Mouse (Mus musculus) liver, adult 2 months (tissue): ENCODE results near the gene Hrh2. TPM values are rescaled to one million over a fixed set of nuclear protein-coding genes. Genes with fewer than 3 reads are reported as not detected.

Experiments used
- DNase-seq: peaks from one replicate; pipeline ENCODE4 v3.0.0-alpha.2; 2011; ENCODE audit warnings: low read depth, low spot score; ENCODE audit errors: extremely low read depth
- H3K27ac ChIP-seq: fragments of 200-500 bp; replicated peaks from 2 replicates; pipeline ENCODE4 v1.5.1; 2012; ENCODE audit warnings: low read depth, mild to moderate bottlenecking, control low read depth, inconsistent platforms, low read length; ENCODE audit not compliant: insufficient read depth
- H3K27me3 ChIP-seq: fragments of 200-500 bp; 2 replicates; pipeline ENCODE4 v1.6.1; 2012; ENCODE audit warnings: mild to moderate bottlenecking, moderate library complexity, low read length, inconsistent platforms; ENCODE audit not compliant: control insufficient read depth, insufficient read depth
- H3K36me3 ChIP-seq: fragments of 200-500 bp; 2 replicates; pipeline ENCODE4 v1.6.1; 2012; ENCODE audit warnings: low read length, inconsistent platforms; ENCODE audit not compliant: control insufficient read depth, insufficient read depth
- H3K4me1 ChIP-seq: fragments of 200-500 bp; 2 replicates; pipeline ENCODE4 v1.6.1; 2011; ENCODE audit warnings: low read length; ENCODE audit not compliant: control insufficient read depth, insufficient read depth
- H3K4me3 ChIP-seq: fragments of 200-500 bp; 2 replicates; pipeline ENCODE4 v1.5.1; 2011; ENCODE audit warnings: low read depth, mild to moderate bottlenecking, control low read depth, low read length, moderate library complexity; ENCODE audit not compliant: insufficient read depth
- H3K79me2 ChIP-seq: fragments of 200-500 bp; 2 replicates; pipeline ENCODE4 v1.6.1; 2012; ENCODE audit warnings: inconsistent platforms, mild to moderate bottlenecking, low read length, moderate library complexity; ENCODE audit not compliant: control insufficient read depth, insufficient read depth
- H3K9ac ChIP-seq: fragments of 200-500 bp; 2 replicates; pipeline ENCODE4 v1.6.1; 2012; ENCODE audit warnings: low read depth, mild to moderate bottlenecking, control low read depth, inconsistent platforms, low read length
- CTCF ChIP-seq: fragments of 200-500 bp; IDR thresholded peaks from 2 replicates; pipeline ENCODE4 v1.5.1; 2011; ENCODE audit warnings: low read depth, low read length, control low read depth
- POLR2A ChIP-seq: fragments of 200-500 bp; IDR thresholded peaks from 2 replicates; pipeline ENCODE4 v1.6.1; 2011; ENCODE audit warnings: low read length, control low read depth; ENCODE audit not compliant: insufficient read depth; ENCODE audit errors: extremely low read depth
- WGBS: fragments of 180-500 bp; shearing (Covaris S2); methylation state at CpG from one replicate; pipeline ENCODE4 v1.1.7; 2018; 5-methylcytosine and 5-hydroxymethylcytosine counted together
- polyA plus RNA-seq: library from polyadenylated mRNA; depleted of rRNA; stranded (reverse); fragments of >200 nt; gene quantifications from 2 replicates; pipeline ENCODE4 v1.2.3, GENCODE M21; 2012
- total RNA-seq: library from RNA; depleted of rRNA; stranded (reverse); fragments of >200 nt; gene quantifications from 2 replicates; pipeline ENCODE4 v1.2.3, GENCODE M21; 2014

The Hrh2 gene
- total and polyA plus RNA-seq, 2 experiments = 0.09 to 0.24 TPM

DNA sequence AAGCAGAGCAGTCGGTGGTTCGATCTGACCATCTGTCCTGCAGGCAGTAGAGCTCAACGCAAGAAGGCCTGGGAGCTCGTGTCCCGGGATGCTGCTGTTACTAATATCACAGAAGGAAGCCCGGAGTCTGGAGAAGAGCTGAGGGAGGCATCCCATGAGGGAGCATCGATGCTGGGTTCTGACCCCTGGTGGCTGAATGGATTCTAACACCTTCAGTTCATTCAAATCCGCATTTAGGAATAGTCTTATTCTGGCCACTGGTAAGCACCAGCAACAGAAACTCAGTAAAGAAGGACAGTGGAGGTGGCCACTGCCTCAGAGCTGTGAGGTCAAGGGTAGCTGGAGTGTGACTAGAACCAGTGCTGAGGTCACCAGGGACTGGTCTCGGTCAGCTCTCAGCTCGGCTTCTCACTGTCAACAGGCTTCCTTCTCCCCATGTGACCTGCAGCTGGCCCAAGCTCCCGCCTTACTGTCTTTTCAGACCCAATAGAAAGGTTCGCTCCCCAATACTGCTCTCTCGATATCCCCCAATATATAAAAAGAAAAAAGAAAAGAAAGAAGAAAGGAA, 36.1 kb downstream of the Hrh2 start:
- H3K79me2 ChIP-seq = no peaks in the 10 kb centered on the region
- no peaks in the 10 kb centered on the region for H3K4me1 ChIP-seq
- H3K9ac ChIP-seq = no peak overlapping the region
- DNase-seq = no peak
- WGBS = 23% methylated on average over 13 of the region's 13 CpGs
- H3K27me3 ChIP-seq = no peaks in the 10 kb centered on the region
- TF ChIP-seq CTCF (peak; percentile 53), POLR2A (no peak)
- H3K36me3 ChIP-seq = no peaks in the 10 kb centered on the region
- H3K4me3 ChIP-seq = no peak overlapping the region
- no peak overlapping the region for H3K27ac ChIP-seq

DNA sequence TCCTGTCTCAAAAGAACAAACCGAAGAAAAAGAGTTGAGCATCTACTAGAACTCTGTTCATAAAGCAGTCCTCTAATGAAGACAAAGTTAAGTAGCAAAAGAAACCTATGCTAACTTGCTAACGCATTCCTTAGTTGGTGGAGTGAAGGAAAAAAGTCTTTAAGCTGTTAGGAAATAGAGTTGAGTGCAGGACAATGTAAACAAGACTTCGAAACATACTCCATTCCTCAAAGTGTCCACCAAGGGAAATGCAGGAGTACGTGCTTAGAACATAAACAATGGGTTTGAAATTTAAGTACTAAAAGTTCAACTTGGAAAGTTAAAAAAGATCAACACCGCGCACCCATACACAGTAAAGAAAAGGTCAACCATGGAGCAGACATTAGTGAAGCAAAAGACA, 38.2 kb downstream of the Hrh2 start:
- 80% methylated on average over 6 of the region's 6 CpGs for WGBS
- no peaks in the 10 kb centered on the region for H3K27me3 ChIP-seq

DNA sequence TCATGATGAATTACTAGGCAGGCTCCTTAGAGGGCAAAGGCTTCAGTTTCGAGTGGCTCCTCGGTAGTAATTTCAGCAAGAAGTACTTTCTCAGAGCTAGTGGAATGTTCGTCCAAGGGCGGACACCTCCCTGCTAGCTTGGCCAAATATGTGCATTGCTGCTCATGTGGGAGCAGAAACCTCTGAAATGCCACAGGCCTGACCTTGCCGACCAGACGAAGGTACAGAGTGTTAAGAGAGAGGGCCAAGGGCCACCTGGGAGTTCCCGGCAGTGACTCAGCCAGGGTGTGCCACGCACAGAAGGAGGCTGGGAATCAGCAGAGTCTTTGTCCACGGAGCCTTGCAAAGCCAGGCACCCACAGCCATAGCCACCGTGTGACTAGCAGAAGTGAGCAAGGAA, 39.9 kb downstream of the Hrh2 start:
- no peak overlapping the region for H3K27ac ChIP-seq
- no peak overlapping the region for H3K9ac ChIP-seq
- 61% methylated on average over 10 of the region's 10 CpGs for WGBS
- H3K79me2 ChIP-seq = no peaks in the 10 kb centered on the region
- no peaks in the 10 kb centered on the region for H3K36me3 ChIP-seq
- H3K27me3 ChIP-seq = no peaks in the 10 kb centered on the region
- H3K4me1 ChIP-seq = no peaks in the 10 kb centered on the region
- no peak overlapping the region for H3K4me3 ChIP-seq
- no peak for TF ChIP-seq CTCF
- TF ChIP-seq POLR2A = no peak
- DNase-seq = no peak

More for the DNA sequence above, 38.2 kb downstream of the Hrh2 start:
- Histone ChIP-seq H3K27ac (no peak overlapping the region), H3K36me3 (no peaks in the 10 kb centered on the region), H3K4me3 (no peak overlapping the region), H3K79me2 (no peaks in the 10 kb centered on the region), H3K4me1 (no peaks in the 10 kb centered on the region), H3K9ac (no peak overlapping the region)
- no peak for DNase-seq
- no peak for TF ChIP-seq CTCF
- no peak for TF ChIP-seq POLR2A

DNA sequence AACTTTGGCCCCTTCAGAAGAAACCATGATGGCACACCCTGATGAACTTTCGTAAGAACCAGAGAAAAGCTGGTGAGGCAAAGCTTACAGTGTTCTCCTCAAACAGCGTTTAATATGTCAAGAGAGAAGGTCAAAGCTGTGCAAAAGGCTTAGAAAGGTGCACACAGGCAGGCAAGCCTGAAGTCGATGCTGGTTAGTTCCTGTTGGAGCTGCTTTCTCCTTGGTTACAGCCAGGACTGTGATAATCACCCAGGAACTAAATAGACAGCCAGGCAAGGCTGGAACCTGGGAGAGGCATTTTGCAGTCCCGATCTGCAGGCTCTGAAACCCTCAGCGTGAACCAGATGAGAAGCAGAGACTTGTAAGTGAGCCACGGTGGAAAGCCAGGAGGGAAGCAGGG, 45.6 kb downstream of the Hrh2 start:
- no peak overlapping the region for H3K27ac ChIP-seq
- no peak for DNase-seq
- no peak overlapping the region for H3K4me3 ChIP-seq
- H3K79me2 ChIP-seq = no peaks in the 10 kb centered on the region
- no peak overlapping the region for H3K9ac ChIP-seq
- no peak for TF ChIP-seq CTCF
- TF ChIP-seq POLR2A = no peak
- no peaks in the 10 kb centered on the region for H3K4me1 ChIP-seq
- WGBS = 59% methylated on average over 6 of the region's 6 CpGs
- no peaks in the 10 kb centered on the region for H3K36me3 ChIP-seq
- no peaks in the 10 kb centered on the region for H3K27me3 ChIP-seq

DNA sequence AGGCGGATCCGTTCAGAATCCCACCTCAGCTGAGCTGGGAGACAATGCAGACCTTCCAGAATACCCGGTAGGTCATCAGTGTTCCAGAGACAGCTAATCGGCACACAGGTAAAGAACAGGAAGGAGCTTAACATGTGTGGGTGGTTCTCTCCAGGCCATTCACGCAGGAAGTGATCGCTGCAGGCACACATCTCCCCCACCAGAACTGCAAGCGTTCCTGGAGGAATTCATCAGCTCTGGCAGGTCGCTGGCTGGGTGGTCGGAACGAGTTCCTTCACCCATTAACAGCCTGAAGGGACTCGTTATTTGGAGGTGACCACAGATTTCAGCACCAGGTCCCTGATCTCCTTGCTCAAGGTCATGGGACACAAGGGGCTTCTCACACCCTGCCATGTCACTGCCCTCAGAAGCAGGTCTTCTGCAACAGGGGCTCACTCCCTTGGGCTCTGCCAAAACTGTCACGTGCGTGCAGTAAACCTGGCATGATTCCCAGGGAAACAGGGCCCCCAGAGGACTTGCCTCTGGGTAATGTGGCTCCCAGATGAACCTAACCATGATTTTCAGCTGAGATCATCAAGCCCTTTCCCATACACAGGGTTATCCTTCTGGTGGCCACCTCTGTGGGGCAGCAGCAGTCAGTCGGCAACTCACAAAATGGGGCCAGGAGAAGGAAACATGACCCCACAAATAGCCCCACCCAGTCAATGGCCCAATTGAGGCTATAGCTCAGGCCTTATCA, 46.8 kb downstream of the Hrh2 start:
- TF ChIP-seq CTCF (no peak), POLR2A (no peak)
- H3K79me2 ChIP-seq = no peaks in the 10 kb centered on the region
- DNase-seq = no peak
- no peaks in the 10 kb centered on the region for H3K4me1 ChIP-seq
- no peaks in the 10 kb centered on the region for H3K36me3 ChIP-seq
- WGBS = 46% methylated on average over 14 of the region's 14 CpGs
- no peak overlapping the region for H3K27ac ChIP-seq
- no peak overlapping the region for H3K4me3 ChIP-seq
- H3K9ac ChIP-seq = no peak overlapping the region
- no peaks in the 10 kb centered on the region for H3K27me3 ChIP-seq

DNA sequence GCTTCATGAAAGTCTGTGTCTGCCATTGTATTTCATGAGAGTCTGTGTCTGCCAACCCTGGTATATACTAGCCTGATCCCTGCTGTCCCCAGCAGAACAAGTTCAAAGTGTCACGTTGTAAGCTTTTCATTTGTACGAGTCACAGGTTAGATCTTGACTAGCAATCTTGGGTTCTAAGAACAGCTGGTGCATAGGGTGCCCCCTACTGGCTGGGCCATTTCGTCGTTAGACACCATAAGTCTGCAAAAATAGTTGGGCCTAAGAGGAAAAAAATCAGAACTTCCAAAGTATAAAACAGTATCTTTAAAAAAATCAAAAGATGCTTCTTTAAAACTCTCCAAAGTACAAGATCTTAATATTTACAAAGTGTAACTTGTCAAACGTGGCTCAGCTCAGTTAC, 50.5 kb downstream of the Hrh2 start:
- Histone ChIP-seq H3K79me2 (no peaks in the 10 kb centered on the region), H3K36me3 (no peaks in the 10 kb centered on the region), H3K27ac (no peak overlapping the region), H3K4me1 (no peaks in the 10 kb centered on the region), H3K9ac (no peak overlapping the region), H3K4me3 (no peak overlapping the region), H3K27me3 (no peaks in the 10 kb centered on the region)
- TF ChIP-seq POLR2A = no peak
- TF ChIP-seq CTCF = peak; percentile 50; the same call in 1 of the 2 replicates
- peak; percentile 19 for DNase-seq
- WGBS = 55% methylated on average over 5 of the region's 5 CpGs
